Mouse (Mus musculus): ENCODE measurements at regions not wholly inside any gene's neighbourhood (a gene's known extent, or its start where the extent isn't known, plus 50 kb on each side); places are given as distances from the start of the nearest gene placed in this dataset.
A peak's percentile ranks its signal among the peaks of the same experiment; 100 is the strongest.

DNA sequence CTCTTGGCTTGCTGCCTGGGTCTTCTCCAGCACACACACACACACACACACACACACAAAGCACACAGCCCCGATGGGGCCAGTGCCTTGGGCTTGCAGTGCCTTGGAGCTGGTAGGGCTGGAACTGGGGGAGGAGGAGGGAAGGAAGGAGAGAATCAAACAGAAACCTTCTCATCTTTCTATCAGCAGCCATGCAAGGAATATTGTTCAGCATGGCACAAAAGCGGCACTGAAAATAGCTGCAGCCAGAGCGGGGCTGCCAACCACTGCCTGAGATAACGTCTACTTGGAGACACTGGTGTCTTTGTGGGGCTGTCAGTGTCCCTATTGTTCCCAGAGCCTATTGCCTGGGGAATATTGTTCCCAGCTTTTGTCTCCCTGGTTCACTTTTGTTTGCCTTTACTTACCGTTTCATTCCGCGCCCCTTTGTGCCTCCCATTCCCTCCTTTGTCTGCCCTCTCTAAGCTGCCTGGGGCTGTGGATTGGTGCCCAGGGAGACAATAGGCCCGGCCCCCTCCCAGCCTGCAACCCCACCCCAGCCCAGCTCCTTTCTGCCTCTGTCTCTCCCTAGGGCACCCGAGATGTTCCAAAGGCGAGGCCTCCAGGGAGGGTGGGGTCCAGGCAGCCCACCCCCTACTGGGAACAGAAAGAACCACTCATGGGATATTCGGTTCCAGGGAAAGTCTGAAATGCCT lies 68.3 kb upstream of the Sox13 start:
- 6% methylated on average over 11 of the region's 11 CpGs for WGBS
- Histone ChIP-seq H3K4me1 (ENCODE audit: control insufficient read depth, insufficient read depth) (peaks cover 24% of the 10 kb centered on the region), H3K4me2 (ENCODE audit: low read depth, low read length) (peak overlapping the region; percentile 62), H3K4me3 (ENCODE audit: low read depth, low read length) (peak overlapping the region; percentile 37), H3K9ac (replicated peaks; ENCODE audit: low read depth, low read length) (peak overlapping the region; percentile 55), H3K27ac (ENCODE audit: low read depth) (peak overlapping the region; percentile 77), H3K27me3 (ENCODE audit: control insufficient read depth, insufficient read depth, low read length) (no peaks in the 10 kb centered on the region), H3K9me3 (replicated peaks; ENCODE audit: control insufficient read depth, low read length) (no peaks in the 10 kb centered on the region), H3K36me3 (replicated peaks; ENCODE audit: control insufficient read depth, insufficient read depth, low read length) (no peaks in the 10 kb centered on the region)
- DNase-seq (ENCODE audit: low spot score) (peak; percentile 35), ATAC-seq (ENCODE audit: insufficient read depth, low read depth) (peak; percentile 65)
- no peak for TF ChIP-seq EP300 (IDR thresholded peaks at IDR 0.05; ENCODE audit: low read depth)
- TF ChIP-seq CTCF (IDR thresholded peaks at IDR 0.05; ENCODE audit: low read depth): no peak

DNA sequence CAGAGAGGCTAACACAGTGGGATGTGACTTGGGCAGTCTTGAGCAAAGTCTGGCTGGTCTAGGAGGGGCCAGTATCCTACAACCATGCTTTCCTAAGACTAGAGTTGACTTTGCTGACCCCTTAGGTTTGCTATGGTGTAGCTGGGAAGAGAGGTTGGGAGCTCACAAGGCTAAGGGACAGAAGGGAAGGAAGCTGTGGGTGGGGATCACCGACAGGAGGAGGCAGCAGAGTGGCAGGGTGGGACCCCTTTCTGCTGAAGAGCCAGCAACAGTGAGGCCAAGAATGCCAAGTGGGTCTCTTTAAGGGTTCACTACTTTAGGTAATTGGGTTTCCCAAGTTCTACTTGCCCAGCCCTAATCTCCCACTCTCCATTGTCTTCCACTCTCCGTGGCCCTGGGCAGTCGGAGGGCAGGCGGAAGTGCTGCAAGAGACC lies 67.7 kb upstream of the Sox13 start:
- ATAC-seq (ENCODE audit: insufficient read depth, low read depth): peak; percentile 1; the same call in 1 of the 2 replicates

DNA sequence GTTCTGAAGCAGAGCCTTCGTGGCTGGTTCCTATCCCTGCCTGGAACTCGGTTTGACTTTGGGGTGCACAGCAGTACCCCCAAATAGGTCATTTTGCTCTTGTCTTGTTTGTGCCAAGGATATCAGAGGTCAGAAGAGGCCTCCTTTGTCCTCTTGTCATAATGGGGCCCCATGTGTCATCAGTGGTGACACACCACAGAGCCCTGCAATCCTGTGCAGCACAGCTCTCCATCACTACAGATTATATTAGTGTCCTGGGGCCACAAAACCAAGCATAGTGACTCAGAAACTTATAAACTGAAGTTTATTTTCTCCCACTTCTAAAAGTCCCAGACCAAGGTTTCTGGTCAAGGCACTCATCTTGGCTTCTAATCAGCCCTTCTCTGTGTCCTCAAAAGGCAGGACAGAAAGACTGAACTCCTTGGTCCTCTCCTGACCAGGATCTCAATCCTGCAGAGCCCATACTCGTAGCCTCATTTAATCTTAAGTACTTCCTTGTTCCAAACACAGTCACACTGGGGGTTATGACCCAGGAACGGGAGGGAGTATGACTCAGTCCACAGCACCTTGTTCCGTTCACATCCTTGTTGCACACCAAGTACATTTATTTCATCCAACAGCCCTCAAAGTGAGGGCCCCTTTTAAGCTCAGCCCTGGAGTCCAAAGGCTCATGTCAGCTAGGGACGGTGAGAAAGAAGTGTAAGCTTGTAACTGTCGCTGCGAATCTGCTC lies 63.2 kb upstream of the Sox13 start:
- H3K4me3 ChIP-seq (ENCODE audit: low read depth, low read length): no peak overlapping the region
- 41% methylated on average over 8 of the region's 8 CpGs for WGBS
- no peak for ATAC-seq (ENCODE audit: insufficient read depth, low read depth)
- no peaks in the 10 kb centered on the region for H3K36me3 ChIP-seq (replicated peaks; ENCODE audit: control insufficient read depth, insufficient read depth, low read length)
- H3K27ac ChIP-seq (ENCODE audit: low read depth): no peak overlapping the region
- H3K27me3 ChIP-seq (ENCODE audit: control insufficient read depth, insufficient read depth, low read length): no peaks in the 10 kb centered on the region
- H3K9ac ChIP-seq (replicated peaks; ENCODE audit: low read depth, low read length): no peak overlapping the region
- H3K4me2 ChIP-seq (ENCODE audit: low read depth, low read length): no peak overlapping the region
- H3K4me1 ChIP-seq (ENCODE audit: control insufficient read depth, insufficient read depth): peaks cover 12% of the 10 kb centered on the region
- TF ChIP-seq CTCF (IDR thresholded peaks at IDR 0.05; ENCODE audit: low read depth) (no peak), EP300 (IDR thresholded peaks at IDR 0.05; ENCODE audit: low read depth) (no peak)
- no peaks in the 10 kb centered on the region for H3K9me3 ChIP-seq (replicated peaks; ENCODE audit: control insufficient read depth, low read length)
- no peak for DNase-seq (ENCODE audit: low spot score)

More for the DNA sequence above, 67.7 kb upstream of the Sox13 start:
- H3K9ac ChIP-seq (replicated peaks; ENCODE audit: low read depth, low read length): peak overlapping the region; percentile 55; the same call in 1 of the 2 replicates
- peaks cover 24% of the 10 kb centered on the region for H3K4me1 ChIP-seq (ENCODE audit: control insufficient read depth, insufficient read depth)
- H3K4me3 ChIP-seq (ENCODE audit: low read depth, low read length): peak overlapping the region; percentile 37; the same call in 1 of the 2 replicates
- no peak for TF ChIP-seq EP300 (IDR thresholded peaks at IDR 0.05; ENCODE audit: low read depth)
- 0 out of 2 replicates have a peak, but pooled peaks have one; percentile 7 for TF ChIP-seq CTCF (IDR thresholded peaks at IDR 0.05; ENCODE audit: low read depth)
- peak; percentile 9 for DNase-seq (ENCODE audit: low spot score)
- WGBS: 3% methylated on average over 4 of the region's 4 CpGs
- peak overlapping the region; percentile 62 for H3K4me2 ChIP-seq (ENCODE audit: low read depth, low read length)
- no peaks in the 10 kb centered on the region for H3K9me3 ChIP-seq (replicated peaks; ENCODE audit: control insufficient read depth, low read length)
- no peaks in the 10 kb centered on the region for H3K27me3 ChIP-seq (ENCODE audit: control insufficient read depth, insufficient read depth, low read length)
- H3K27ac ChIP-seq (ENCODE audit: low read depth): peak overlapping the region; percentile 77
- no peaks in the 10 kb centered on the region for H3K36me3 ChIP-seq (replicated peaks; ENCODE audit: control insufficient read depth, insufficient read depth, low read length)

DNA sequence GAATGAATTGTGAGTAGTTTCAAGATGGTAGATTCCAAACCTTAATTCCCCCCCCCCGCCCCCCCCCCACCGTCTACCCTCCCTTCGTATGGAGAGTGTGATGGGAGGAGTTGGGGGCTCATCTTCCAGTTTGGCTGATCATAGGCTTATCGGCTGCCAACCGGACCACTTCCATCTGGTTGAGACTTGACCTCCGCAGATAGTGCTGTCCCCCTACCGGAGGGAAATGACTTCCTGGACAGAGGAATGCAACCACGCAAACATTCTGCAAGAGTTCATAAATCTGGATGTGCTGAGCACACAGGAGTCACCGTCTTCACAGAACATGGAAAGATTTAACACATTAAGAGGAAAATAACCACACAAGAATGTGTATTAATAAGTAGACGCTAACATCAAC lies 62.2 kb upstream of the Sox13 start:
- WGBS: 40% methylated on average over 10 of the region's 10 CpGs
- Histone ChIP-seq H3K4me1 (ENCODE audit: control insufficient read depth, insufficient read depth) (0 out of 2 replicates have a peak, but pooled peaks cover 3% of the 10 kb centered on the region), H3K27me3 (ENCODE audit: control insufficient read depth, insufficient read depth, low read length) (no peaks in the 10 kb centered on the region), H3K4me2 (ENCODE audit: low read depth, low read length) (no peak overlapping the region), H3K27ac (ENCODE audit: low read depth) (no peak overlapping the region), H3K9me3 (replicated peaks; ENCODE audit: control insufficient read depth, low read length) (no peaks in the 10 kb centered on the region), H3K36me3 (replicated peaks; ENCODE audit: control insufficient read depth, insufficient read depth, low read length) (no peaks in the 10 kb centered on the region), H3K9ac (replicated peaks; ENCODE audit: low read depth, low read length) (no peak overlapping the region), H3K4me3 (ENCODE audit: low read depth, low read length) (no peak overlapping the region)
- ATAC-seq (ENCODE audit: insufficient read depth, low read depth) (no peak), DNase-seq (ENCODE audit: low spot score) (peak; percentile 7)
- peak; percentile 26 for TF ChIP-seq CTCF (IDR thresholded peaks at IDR 0.05; ENCODE audit: low read depth)
- no peak for TF ChIP-seq EP300 (IDR thresholded peaks at IDR 0.05; ENCODE audit: low read depth)

DNA sequence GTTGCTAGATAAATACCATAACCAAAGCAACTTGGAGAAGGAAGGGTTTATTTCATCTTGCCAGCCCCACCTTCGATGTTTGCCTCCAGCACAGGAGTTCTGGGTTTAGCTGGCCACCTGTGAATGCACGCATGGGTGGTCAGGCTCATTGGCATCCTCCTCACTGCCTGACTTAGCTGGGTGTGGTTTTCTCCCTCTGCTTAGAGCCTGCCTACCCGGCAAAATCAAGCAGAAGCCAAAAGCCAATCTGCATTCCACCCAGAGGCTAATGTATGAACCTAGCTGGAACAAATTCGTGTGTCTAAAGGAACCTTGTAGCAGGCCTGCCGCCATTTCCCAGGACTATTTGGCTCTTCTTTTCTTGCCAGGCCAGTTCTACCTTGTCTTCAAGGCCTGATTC lies 58.7 kb upstream of the Sox13 start:
- 0 out of 2 replicates have a peak, but pooled peaks cover 3% of the 10 kb centered on the region for H3K4me1 ChIP-seq (ENCODE audit: control insufficient read depth, insufficient read depth)
- H3K9ac ChIP-seq (replicated peaks; ENCODE audit: low read depth, low read length): no peak overlapping the region
- 58% methylated on average over 5 of the region's 5 CpGs for WGBS
- H3K9me3 ChIP-seq (replicated peaks; ENCODE audit: control insufficient read depth, low read length): no peaks in the 10 kb centered on the region
- no peak overlapping the region for H3K27ac ChIP-seq (ENCODE audit: low read depth)
- TF ChIP-seq CTCF (IDR thresholded peaks at IDR 0.05; ENCODE audit: low read depth): no peak
- TF ChIP-seq EP300 (IDR thresholded peaks at IDR 0.05; ENCODE audit: low read depth): no peak
- H3K27me3 ChIP-seq (ENCODE audit: control insufficient read depth, insufficient read depth, low read length): no peaks in the 10 kb centered on the region
- ATAC-seq (ENCODE audit: insufficient read depth, low read depth): no peak
- H3K4me3 ChIP-seq (ENCODE audit: low read depth, low read length): no peak overlapping the region
- H3K36me3 ChIP-seq (replicated peaks; ENCODE audit: control insufficient read depth, insufficient read depth, low read length): no peaks in the 10 kb centered on the region
- H3K4me2 ChIP-seq (ENCODE audit: low read depth, low read length): no peak overlapping the region
- DNase-seq (ENCODE audit: low spot score): no peak
